Mouse (Mus musculus) gastrocnemius, adult 18-20 months (tissue): ENCODE measurements around the gene Snx1. TPM values are rescaled to one million over a fixed set of nuclear protein-coding genes. Genes with fewer than 3 reads are reported as not detected.

Experiments used
- DNase-seq: peaks from one replicate; pipeline ENCODE4 v3.0.0; 2021; ENCODE audit warnings: low spot score
- total RNA-seq, 2 experiments: library from RNA; stranded (reverse); gene quantifications; 2 replicates each; pipeline ENCODE4 v1.2.3; 2021

Gene Snx1
- total RNA-seq, 2 experiments from 2014 or later, result 10.7 to 13.3 TPM

GRCm38 (mm10) chr9:66051493-66051892 lies 74.9 kb downstream of the Snx1 start:
- DNase-seq, result no peak

- no peak for DNase-seq
These were observed 76.3 kb downstream of the Snx1 start for GRCm38 (mm10) chr9:66049931-66050601.

GRCm38 (mm10) chr9:66043241-66043640 lies 83.1 kb downstream of the Snx1 start:
- DNase-seq, result no peak

- DNase-seq, result no peak
These were observed 84.1 kb downstream of the Snx1 start for GRCm38 (mm10) chr9:66042331-66042730.

- no peak for DNase-seq
These were observed 85.6 kb downstream of the Snx1 start for GRCm38 (mm10) chr9:66040801-66041200.

GRCm38 (mm10) chr9:66039290-66039689 lies 87.1 kb downstream of the Snx1 start:
- no peak for DNase-seq

GRCm38 (mm10) chr9:66038581-66038980 lies 87.8 kb downstream of the Snx1 start:
- no peak for DNase-seq

Other genes with a start within 250 kb of the Snx1 start
- gene Pclaf, start 236.3 kb downstream of the Snx1 start, total RNA-seq, result not detected
- 10 to 100 TPM; 13.4 to 13.8 TPM for gene Trip4, start 217.8 kb downstream of the Snx1 start, total RNA-seq
- 1 to 10 TPM; 7.2 to 7.6 TPM for gene Csnk1g1, start 217.7 kb downstream of the Snx1 start, total RNA-seq
- gene Ppib, start 66.4 kb downstream of the Snx1 start, total RNA-seq, result 10 to 100 TPM; 32.4 to 38.4 TPM
- under 1 TPM in 1 of 2 experiments, not detected in 1; 0.17 TPM for gene Snx22, start 56.9 kb downstream of the Snx1 start, total RNA-seq
- 10 to 100 TPM; 49.7 to 53.9 TPM for gene Ciao2a, start within 50 bp of the Snx1 start, total RNA-seq
- 10 to 100 TPM; 36.8 to 37.2 TPM for gene Dapk2, start 31.6 kb upstream of the Snx1 start, total RNA-seq
- 10 to 100 TPM; 30.3 to 31.0 TPM for gene Herc1, start 223.9 kb upstream of the Snx1 start, total RNA-seq